Mouse (Mus musculus) embryo, embryonic 11 days (tissue): ENCODE measurements around the gene Onecut1.

Source experiments
- DNase-seq: peaks from one replicate; pipeline ENCODE4 v3.0.0-alpha.2; 2015

The Onecut1 gene

GRCm38 (mm10) chr9:74861561-74861980 lies at the start of gene Onecut1:
Gene Onecut1 (plus strand): TSS chr9:74861921.
- peak; percentile 85 for DNase-seq

GRCm38 (mm10) chr9:74819736-74820511 lies 41.8 kb upstream of the Onecut1 start:
- DNase-seq = peak; percentile 39

GRCm38 (mm10) chr9:74825102-74825501 lies 36.6 kb upstream of the Onecut1 start:
- no peak for DNase-seq

GRCm38 (mm10) chr9:74829206-74829605 lies 32.5 kb upstream of the Onecut1 start:
- DNase-seq = no peak

- no peak for DNase-seq
These were observed 18.8 kb upstream of the Onecut1 start for GRCm38 (mm10) chr9:74842890-74843289.

- peak; percentile 35 for DNase-seq
These were observed 14.6 kb upstream of the Onecut1 start for GRCm38 (mm10) chr9:74846867-74847830.

GRCm38 (mm10) chr9:74848411-74849194 lies 13.1 kb upstream of the Onecut1 start:
- DNase-seq = peak; percentile 70

GRCm38 (mm10) chr9:74849195-74849978 lies 12.3 kb upstream of the Onecut1 start:
- DNase-seq = peak; percentile 59

GRCm38 (mm10) chr9:74849979-74850780 lies 11.5 kb upstream of the Onecut1 start:
- peak; percentile 42 for DNase-seq

- DNase-seq = peak; percentile 13
These were observed 11.0 kb upstream of the Onecut1 start for GRCm38 (mm10) chr9:74850781-74851145.

- peak; percentile 16 for DNase-seq
These were observed 10.1 kb upstream of the Onecut1 start for GRCm38 (mm10) chr9:74851601-74852000.

- no peak for DNase-seq
These were observed 9.4 kb upstream of the Onecut1 start for GRCm38 (mm10) chr9:74852361-74852760.

GRCm38 (mm10) chr9:74853191-74854072 lies 8.3 kb upstream of the Onecut1 start:
- DNase-seq = no peak

GRCm38 (mm10) chr9:74854073-74854591 lies 7.6 kb upstream of the Onecut1 start:
- DNase-seq = peak; percentile 47

- DNase-seq = peak; percentile 13
These were observed 6.3 kb upstream of the Onecut1 start for GRCm38 (mm10) chr9:74855446-74855845.

- peak; percentile 71 for DNase-seq
These were observed 4.9 kb upstream of the Onecut1 start for GRCm38 (mm10) chr9:74856578-74857507.

GRCm38 (mm10) chr9:74857508-74857840 lies 4.2 kb upstream of the Onecut1 start:
- DNase-seq = no peak

- DNase-seq = no peak
These were observed 3.6 kb upstream of the Onecut1 start for GRCm38 (mm10) chr9:74858111-74858510.

- peak; percentile 67 for DNase-seq
These were observed 1.3 kb upstream of the Onecut1 start for GRCm38 (mm10) chr9:74860461-74860860.
